Mouse (Mus musculus) neural tube, embryonic 10.5 days (tissue): ENCODE measurements around the gene Frrs1.

Source experiments
- DNase-seq: peaks from one replicate; pipeline ENCODE4 v3.0.0-alpha.2; 2017; ENCODE audit warnings: low spot score; ENCODE audit errors: extremely low spot score

Gene Frrs1

GRCm38 (mm10) chr3:116905898-116906297, 46.6 kb downstream of the Frrs1 start:
- DNase-seq = no peak

- no peak for DNase-seq
These were observed 47.3 kb downstream of the Frrs1 start for GRCm38 (mm10) chr3:116906596-116906995.

DNA sequence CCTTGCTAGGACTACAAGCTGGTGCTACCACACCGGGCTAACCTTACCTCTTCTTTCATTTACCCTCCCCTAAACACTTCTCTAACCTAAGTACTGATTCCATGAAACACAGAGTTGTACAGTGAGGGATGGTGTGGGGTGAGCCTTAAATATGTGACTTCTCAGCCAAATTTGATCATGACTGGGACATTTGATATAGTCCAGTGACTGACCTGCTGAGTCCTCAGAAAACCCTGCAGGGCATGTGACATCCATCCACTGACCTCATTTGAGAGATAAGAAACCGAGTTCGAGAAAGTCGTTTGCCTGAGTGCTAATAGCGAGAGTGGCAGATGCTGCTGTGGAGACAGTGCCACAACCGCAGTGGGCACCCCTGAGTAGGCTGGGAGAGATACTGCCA, 55.1 kb downstream of the Frrs1 start:
- no peak for DNase-seq

DNA sequence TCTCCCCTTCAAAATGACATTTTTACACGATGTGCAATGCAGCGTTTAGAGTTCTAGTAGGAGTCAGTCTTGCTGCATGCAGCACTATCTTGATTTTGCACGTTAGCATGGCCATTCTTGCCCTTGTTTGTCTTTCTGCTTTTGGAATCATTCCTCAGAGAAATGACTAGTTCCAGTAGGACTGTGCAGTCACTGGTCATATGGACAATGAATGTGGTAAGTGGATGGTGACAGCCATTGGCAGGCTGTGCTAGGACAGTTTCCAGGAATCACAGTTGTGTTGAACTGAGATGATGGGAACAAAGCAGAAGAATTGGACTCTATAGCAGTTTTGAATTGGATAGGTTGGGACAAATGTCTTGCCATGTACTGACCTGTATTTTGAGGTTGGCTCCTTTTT, 55.7 kb downstream of the Frrs1 start:
- no peak for DNase-seq

- DNase-seq = no peak
These were observed 57.8 kb downstream of the Frrs1 start for GRCm38 (mm10) chr3:116917016-116917415.

- no peak for DNase-seq
These were observed 62.3 kb downstream of the Frrs1 start for GRCm38 (mm10) chr3:116921535-116921934.

DNA sequence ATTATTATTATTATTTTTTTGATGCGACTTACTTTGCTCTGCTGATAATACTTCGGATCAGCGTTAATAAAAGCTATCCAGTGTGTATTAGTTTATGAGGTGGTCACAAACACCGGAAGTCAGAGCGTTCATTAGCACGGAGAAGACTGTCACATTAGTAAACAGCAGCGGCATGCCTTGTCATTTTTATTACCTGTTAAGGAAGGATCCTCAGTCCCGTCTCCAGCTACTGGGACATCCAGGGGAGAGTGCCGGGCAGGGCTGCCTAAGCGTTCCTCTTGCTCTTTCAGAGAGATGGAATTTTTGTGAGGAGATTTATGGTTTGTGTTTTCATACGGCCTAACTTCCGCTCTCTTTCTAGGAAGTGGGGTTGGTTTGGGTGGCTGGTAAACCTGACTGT, 63.8 kb downstream of the Frrs1 start:
- no peak for DNase-seq

DNA sequence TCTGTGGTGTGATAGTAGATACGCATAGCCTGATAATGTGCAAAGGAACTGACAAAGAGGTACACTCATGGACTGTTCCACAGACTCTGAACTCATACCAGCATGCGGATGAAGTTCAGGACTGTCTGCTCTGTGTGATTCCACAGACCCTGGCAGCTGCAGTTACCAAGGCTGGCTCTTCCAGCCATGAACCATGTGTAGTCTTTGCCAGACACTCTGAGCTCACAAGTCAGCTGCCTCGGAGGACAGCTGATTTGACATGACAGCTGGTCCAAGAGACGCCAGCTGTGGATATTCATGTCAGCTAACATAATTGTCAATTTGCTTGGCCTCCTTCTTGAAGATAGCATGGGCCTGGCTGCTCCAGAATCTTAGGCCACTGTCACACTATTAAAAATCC, 69.7 kb downstream of the Frrs1 start:
- no peak for DNase-seq

DNA sequence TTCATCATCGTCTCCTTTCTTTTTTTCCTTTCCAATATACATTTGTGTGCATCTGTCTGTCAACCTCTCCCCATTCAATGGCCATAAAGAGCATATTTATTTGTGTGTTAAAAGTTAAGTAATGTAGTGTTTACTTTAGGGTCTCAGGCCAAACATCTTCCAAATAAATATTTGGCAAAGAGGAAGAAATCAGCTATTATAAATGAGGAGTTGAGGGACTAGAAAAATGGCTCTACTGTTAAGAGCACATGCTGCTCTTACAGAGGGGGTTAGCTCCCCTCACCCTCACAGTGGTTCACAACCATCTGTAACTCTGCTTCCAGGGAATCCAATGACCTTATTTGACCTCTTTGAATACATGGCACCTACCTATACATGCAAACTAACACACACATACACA, 73.9 kb downstream of the Frrs1 start:
- no peak for DNase-seq

DNA sequence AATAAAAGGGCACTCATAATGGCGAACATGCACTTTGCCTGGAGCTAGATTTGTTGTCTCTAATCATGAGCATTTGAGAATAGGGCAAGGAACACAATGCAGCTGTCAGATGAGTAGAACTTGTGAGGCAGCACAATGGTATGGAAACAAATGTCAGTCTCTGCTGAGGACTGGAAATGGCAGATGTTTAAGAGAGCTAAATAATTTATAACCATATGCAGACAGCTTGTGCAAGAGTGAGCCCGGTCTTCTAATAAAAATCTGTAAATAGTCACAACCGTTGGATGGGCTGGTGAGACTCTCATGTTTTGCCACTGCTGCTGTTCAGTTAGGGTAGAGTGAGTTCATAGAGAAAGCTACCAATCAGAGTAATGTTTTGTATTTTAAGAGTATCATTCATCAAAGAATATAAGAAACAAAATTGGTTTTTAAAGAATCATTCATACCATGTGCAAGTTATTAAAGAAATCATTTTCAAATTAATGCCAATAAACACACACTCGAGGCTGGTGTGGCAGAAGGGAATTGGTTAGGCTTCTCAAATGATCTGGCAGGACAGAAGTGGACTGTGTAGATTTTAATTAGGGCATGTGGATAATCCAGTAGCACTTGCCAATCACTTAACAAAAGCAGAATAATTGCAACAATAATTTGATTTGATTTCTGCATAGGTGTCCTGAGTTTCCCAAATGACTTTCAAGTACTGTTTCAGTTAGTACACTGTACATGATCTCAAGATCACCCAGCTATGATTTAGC, 77.8 kb downstream of the Frrs1 start:
- no peak for DNase-seq

GRCm38 (mm10) chr3:116940804-116941558, 81.7 kb downstream of the Frrs1 start:
- no peak for DNase-seq

DNA sequence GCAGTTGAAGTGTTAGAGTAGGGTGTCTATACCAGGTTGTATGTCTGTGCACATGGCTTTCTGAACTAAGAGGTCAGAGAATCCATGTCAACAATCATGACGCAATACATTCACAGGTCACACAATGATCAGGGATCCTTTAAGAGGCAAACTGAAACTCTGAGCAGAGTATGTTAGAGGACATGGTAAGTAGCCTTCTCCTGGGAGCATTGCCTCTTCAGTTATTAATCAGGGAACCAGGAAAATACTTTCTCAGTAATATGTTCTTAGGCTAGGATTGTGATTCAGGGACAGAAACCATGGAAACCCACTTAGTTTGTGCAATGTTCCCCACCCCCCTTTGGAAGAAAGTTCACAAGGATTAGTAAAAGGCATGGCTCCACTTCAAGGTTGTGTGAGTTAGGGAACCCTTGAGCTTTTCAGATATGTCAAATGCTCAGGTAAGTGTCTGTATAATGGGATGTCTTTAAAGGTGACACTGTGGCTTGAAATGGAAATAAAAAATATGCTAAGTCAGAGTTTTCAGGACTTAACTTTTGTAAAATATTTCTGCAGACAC, 82.4 kb downstream of the Frrs1 start:
- no peak for DNase-seq

- DNase-seq = no peak
These were observed 83.5 kb downstream of the Frrs1 start for GRCm38 (mm10) chr3:116942751-116943150.

GRCm38 (mm10) chr3:116943422-116943821, 84.2 kb downstream of the Frrs1 start:
- no peak for DNase-seq

DNA sequence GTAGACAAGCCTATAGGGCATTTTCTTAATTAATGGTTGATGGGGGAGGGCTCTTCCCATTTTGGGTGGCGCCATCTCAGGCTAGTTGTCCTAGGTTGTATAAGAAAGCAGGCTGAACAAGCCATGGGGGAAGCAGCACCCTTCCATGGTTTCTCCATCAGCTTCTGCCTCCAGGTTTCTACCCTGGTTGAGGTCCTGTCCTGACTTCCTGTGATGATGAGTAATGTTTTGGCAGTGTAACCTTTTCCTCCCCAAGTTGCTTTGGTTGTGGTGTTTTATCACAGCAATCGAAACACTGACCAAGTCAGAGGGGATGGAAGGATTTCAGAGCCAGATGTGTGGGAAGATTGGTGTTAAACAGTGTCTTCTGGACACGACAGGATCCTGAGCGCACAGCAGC, 87.2 kb downstream of the Frrs1 start:
- no peak for DNase-seq

- DNase-seq = no peak
These were observed 91.4 kb downstream of the Frrs1 start for GRCm38 (mm10) chr3:116950665-116951115.

GRCm38 (mm10) chr3:116951489-116951888, 92.2 kb downstream of the Frrs1 start:
- DNase-seq = no peak

DNA sequence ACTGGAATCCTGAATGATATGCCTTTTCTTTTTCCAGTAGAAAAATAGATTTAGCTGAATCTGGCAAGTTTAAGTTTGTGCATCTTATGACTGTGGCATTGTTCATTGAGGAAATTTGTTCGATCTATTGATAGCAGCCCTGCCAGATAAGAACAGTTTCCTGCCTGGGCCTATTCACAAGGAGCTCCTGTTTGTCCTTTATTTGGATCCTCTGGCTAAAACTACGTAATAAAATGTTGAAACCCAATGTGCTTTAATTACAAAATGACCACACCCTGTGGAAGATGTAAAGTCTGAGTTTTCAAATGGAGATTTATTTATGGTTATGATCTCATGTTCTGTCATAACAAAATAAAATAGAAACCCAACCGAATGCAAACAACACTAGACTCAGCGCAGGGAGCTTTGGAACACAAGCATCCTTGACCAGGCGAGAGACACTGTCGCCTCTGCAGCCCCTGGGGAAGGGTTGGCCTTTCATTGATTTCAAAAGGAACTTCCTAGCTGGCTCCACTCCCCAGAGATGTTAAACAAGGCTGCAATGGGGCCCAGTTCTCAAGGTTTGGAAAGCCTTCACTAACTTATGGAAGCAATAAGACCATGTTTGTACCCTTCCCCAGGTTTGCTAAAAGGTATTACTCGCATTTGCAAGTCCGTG, 93.1 kb downstream of the Frrs1 start:
- no peak for DNase-seq

DNA sequence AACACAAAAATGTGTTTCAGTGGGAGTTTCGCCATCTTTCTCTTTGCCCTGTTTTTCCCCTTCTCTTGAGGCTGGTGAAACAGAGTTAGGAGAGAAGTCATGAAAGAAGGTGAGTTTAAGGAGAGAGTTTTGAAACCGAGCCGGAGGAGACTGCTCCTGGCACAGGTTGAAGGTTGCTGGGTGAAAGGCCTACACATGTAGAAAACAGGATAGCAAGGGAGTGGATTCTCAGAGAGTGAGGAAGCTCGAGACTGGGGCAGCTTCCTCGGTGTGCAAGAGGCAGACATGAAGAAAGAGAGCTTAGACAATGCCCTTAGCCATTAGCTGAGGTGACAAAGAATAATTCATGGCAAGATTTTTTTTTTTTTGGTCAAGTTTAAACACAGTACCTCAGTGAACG, 94.1 kb downstream of the Frrs1 start:
- no peak for DNase-seq

DNA sequence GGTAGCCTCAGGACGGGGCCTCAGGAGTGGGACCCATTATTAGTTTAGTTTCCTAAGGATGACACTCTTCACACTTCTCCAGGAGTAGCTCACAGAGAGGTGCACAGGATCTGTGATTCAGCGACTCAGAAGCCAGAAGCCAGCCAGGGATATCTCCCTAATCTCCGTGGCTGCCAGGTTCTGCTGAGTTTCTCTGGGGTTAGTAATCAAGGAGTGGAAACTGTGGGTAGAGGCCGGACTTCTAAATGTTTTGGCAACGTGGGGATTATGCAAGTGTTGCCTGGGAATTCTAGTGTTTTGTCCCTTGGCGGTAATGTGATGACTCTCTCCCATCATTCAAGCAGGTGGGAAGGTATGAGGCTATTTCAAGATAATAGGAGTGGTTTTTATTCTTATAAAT, 95.8 kb downstream of the Frrs1 start:
- DNase-seq = no peak
